Mouse (Mus musculus) CH12.LX (cell line): ENCODE data around the gene Clec4b2. TPM values are rescaled to one million over a fixed set of nuclear protein-coding genes. Genes with fewer than 3 reads are reported as not detected.
"Not testable (repeated sequence)": the region's sequence is repeated elsewhere in the genome, so short reads cannot be mapped to it uniquely, and the experiment has no call there.

Source experiments
- DNase-seq: peaks from one replicate; pipeline ENCODE4 v3.0.0-alpha.2; 2013; ENCODE audit errors: extremely low read depth
- H3K27ac ChIP-seq: 2 replicates; pipeline ENCODE4 v1.5.1; 2012; ENCODE audit warnings: low read depth, mild to moderate bottlenecking, control low read depth, moderate library complexity; ENCODE audit not compliant: insufficient read depth
- H3K27me3 ChIP-seq: replicated peaks from 2 replicates; pipeline ENCODE3; 2012; ENCODE audit warnings: inconsistent platforms
- H3K36me3 ChIP-seq, 2 experiments: replicated peaks in 1 of 2; 2 replicates each; pipeline versions ENCODE3 to v1.6.1; 2012; ENCODE audit warnings: inconsistent platforms in 1 of 2, low read length in 1 of 2, mild to moderate bottlenecking in 1 of 2, mixed read lengths in 1 of 2, moderate library complexity in 1 of 2; ENCODE audit not compliant: control insufficient read depth in 1 of 2, insufficient read depth in 1 of 2
- H3K4me1 ChIP-seq, 2 experiments: 2 replicates each; pipeline ENCODE4 v1.6.1; 2012; ENCODE audit warnings: inconsistent platforms in 1 of 2, moderate library complexity in 1 of 2; ENCODE audit not compliant: insufficient read depth in 2 of 2, control insufficient read depth in 1 of 2
- H3K4me2 ChIP-seq: 2 replicates; pipeline ENCODE4 v1.6.1; 2012; ENCODE audit warnings: low read depth, mild to moderate bottlenecking, control low read depth; ENCODE audit not compliant: poor library complexity, insufficient read depth, severe bottlenecking
- H3K4me3 ChIP-seq, 3 experiments: fragments of 150-350 bp in 1 of 3; sonication (generic) in 1 of 3; replicated peaks in 1 of 3; 2 replicates each; pipeline versions ENCODE3 to v1.5.1; 2011 to 2012; ENCODE audit warnings: low read depth in 2 of 3, low read length in 2 of 3, mild to moderate bottlenecking in 2 of 3, moderate library complexity in 2 of 3, control low read depth in 1 of 3, improper control_type of control experiment in 1 of 3, inconsistent platforms in 1 of 3, mixed read lengths in 1 of 3; ENCODE audit not compliant: poor library complexity in 1 of 3
- H3K79me2 ChIP-seq: replicated peaks from 2 replicates; pipeline ENCODE4 v1.6.1; 2012; ENCODE audit warnings: mild to moderate bottlenecking, moderate library complexity; ENCODE audit not compliant: control insufficient read depth, poor library complexity, insufficient read depth, severe bottlenecking; ENCODE audit errors: extremely low read depth
- H3K9ac ChIP-seq: 2 replicates; pipeline ENCODE4 v1.6.1; 2012; ENCODE audit warnings: low read depth, mild to moderate bottlenecking, control low read depth, moderate library complexity; ENCODE audit not compliant: insufficient read depth
- H3K9me3 ChIP-seq: replicated peaks from 2 replicates; pipeline ENCODE3; 2012; ENCODE audit warnings: low read length, inconsistent platforms, mixed read lengths
- BHLHE40 ChIP-seq: IDR thresholded peaks from 2 replicates; pipeline ENCODE4 v1.6.1; 2011; ENCODE audit warnings: mild to moderate bottlenecking, low read depth, low read length, improper control_type of control experiment
- CHD1 ChIP-seq: IDR thresholded peaks from 2 replicates; pipeline ENCODE4 v1.6.1; 2012; ENCODE audit warnings: low read depth, low read length, improper control_type of control experiment, inconsistent platforms
- CTCF ChIP-seq, 2 experiments: IDR thresholded peaks in 1 of 2; conservative IDR thresholded peaks in 1 of 2; 2 replicates each; pipeline ENCODE4 v1.5.1; 2011 to 2012; ENCODE audit warnings: low read depth in 2 of 2, low read length in 2 of 2, improper control_type of control experiment in 1 of 2, inconsistent platforms in 1 of 2, mild to moderate bottlenecking in 1 of 2, moderate library complexity in 1 of 2
- E2F4 ChIP-seq: IDR thresholded peaks from 2 replicates; pipeline ENCODE4 v1.6.1; 2011; ENCODE audit warnings: low read depth, low read length, improper control_type of control experiment; ENCODE audit not compliant: insufficient replicate concordance
- ELF1 ChIP-seq: IDR thresholded peaks from 2 replicates; pipeline ENCODE4 v1.6.1; 2014; ENCODE audit warnings: low read depth, mild to moderate bottlenecking, inconsistent platforms, low read length, improper control_type of control experiment
- EP300 ChIP-seq: IDR thresholded peaks from 2 replicates; pipeline ENCODE4 v1.6.1; 2011; ENCODE audit warnings: low read length, improper control_type of control experiment
- HCFC1 ChIP-seq: IDR thresholded peaks from 2 replicates; pipeline ENCODE4 v1.6.1; 2012; ENCODE audit warnings: low read depth, mild to moderate bottlenecking, inconsistent platforms, low read length, improper control_type of control experiment
- IRF4 ChIP-seq: IDR thresholded peaks from 2 replicates; pipeline ENCODE4 v1.6.1; 2014; ENCODE audit warnings: low read depth, mild to moderate bottlenecking, inconsistent platforms, low read length, improper control_type of control experiment
- KAT2A ChIP-seq: IDR thresholded peaks from 2 replicates; pipeline ENCODE4 v1.6.1; 2012; ENCODE audit warnings: low read length, improper control_type of control experiment, inconsistent platforms; ENCODE audit not compliant: insufficient replicate concordance
- NRF1 ChIP-seq: IDR thresholded peaks from 2 replicates; pipeline ENCODE4 v1.6.1; 2014; ENCODE audit warnings: low read depth, mild to moderate bottlenecking, inconsistent platforms, low read length, improper control_type of control experiment, moderate library complexity
- PAX5 ChIP-seq: IDR thresholded peaks from 2 replicates; pipeline ENCODE4 v1.6.1; 2012; ENCODE audit warnings: low read length, inconsistent platforms, mixed read lengths
- SMC3 ChIP-seq: IDR thresholded peaks from 2 replicates; pipeline ENCODE4 v1.6.1; 2011; ENCODE audit warnings: low read depth, low read length, improper control_type of control experiment
- TCF12 ChIP-seq: IDR thresholded peaks from 2 replicates; pipeline ENCODE4 v1.6.1; 2014; ENCODE audit warnings: low read depth, mild to moderate bottlenecking, inconsistent platforms, low read length, improper control_type of control experiment
- UBTF ChIP-seq: IDR thresholded peaks from 2 replicates; pipeline ENCODE4 v1.6.1; 2012; ENCODE audit warnings: low read depth, mild to moderate bottlenecking, inconsistent platforms, low read length, improper control_type of control experiment, moderate library complexity
- USF1 ChIP-seq: IDR thresholded peaks from 2 replicates; pipeline ENCODE4 v1.6.1; 2014; ENCODE audit warnings: low read depth, mild to moderate bottlenecking, inconsistent platforms, low read length, improper control_type of control experiment
- dilution Hi-C: fragments of 300-500 bp; cut with MboI; formaldehyde crosslinking; loops from 2 replicates; pipeline ENCODE4 v1.14.3; 2020; ENCODE audit warnings: low sequenced_read_pairs; ENCODE audit not compliant: extremely low pct_unique_long_range_greater_than_20kb, extremely low pct_ligation_motif_present
- in situ Hi-C: fragments of 300-500 bp; cut with MboI; formaldehyde crosslinking; loops from 3 replicates; pipeline ENCODE4 v1.14.3; 2019; ENCODE audit warnings: low sequenced_read_pairs, low pct_ligation_motif_present, low pct_unique_long_range_greater_than_20kb, mixed read lengths
- polyA plus RNA-seq: library from polyadenylated mRNA; unstranded; fragments of >175 nt; gene quantifications from 2 replicates; pipeline ENCODE4 v1.2.1, GENCODE M21; 2012; ENCODE audit warnings: low read depth; ENCODE audit not compliant: insufficient read length
- total RNA-seq, 2 experiments: library from RNA; depleted of rRNA; stranded (reverse); fragments of 300-350 nt in 1 of 2; fragments of >200 nt in 1 of 2; gene quantifications; 2 replicates each; pipeline ENCODE4 v1.2.3; 2012 to 2014

Clec4b2 gene
- total and polyA plus RNA-seq, 3 experiments = not detected

GRCm38 (mm10) chr6:123127173-123127572 lies 45.5 kb upstream of the Clec4b2 start:
- in situ Hi-C loops = no loop called here
- Histone ChIP-seq H3K4me3 (no peak overlapping the region), H3K9ac (no peak overlapping the region), H3K27me3 (peaks cover 9% of the 10 kb centered on the region), H3K9me3 (no peaks in the 10 kb centered on the region), H3K27ac (no peak overlapping the region), H3K36me3 (no peaks in the 10 kb centered on the region), H3K79me2 (no peaks in the 10 kb centered on the region), H3K4me2 (no peak overlapping the region), H3K4me1 (peaks cover 0 to 4% of the 10 kb centered on the region in 2 experiments; a peak in 1 of 4 replicates)
- no peak for TF ChIP-seq PAX5
- TF ChIP-seq CHD1 = no peak
- no peak for TF ChIP-seq SMC3
- no peak for TF ChIP-seq USF1
- no peak for TF ChIP-seq E2F4
- TF ChIP-seq EP300 = no peak
- no peak for TF ChIP-seq HCFC1
- TF ChIP-seq CTCF (conservative IDR thresholded peaks at IDR 0.05 in 1 of 2, IDR thresholded peaks at IDR 0.05 in 1 of 2; ENCODE audit: low read depth in 2 of 2, low read length in 2 of 2) = no peak
- no peak for TF ChIP-seq KAT2A
- TF ChIP-seq TCF12 = no peak
- no peak for TF ChIP-seq NRF1
- no peak for TF ChIP-seq BHLHE40
- TF ChIP-seq UBTF = no peak
- no peak for TF ChIP-seq ELF1
- no peak for TF ChIP-seq IRF4
- no peak for DNase-seq
- dilution Hi-C loops = no loop called here

- in situ Hi-C loops = not testable (repeated sequence)
These were observed 34.7 kb upstream of the Clec4b2 start for GRCm38 (mm10) chr6:123137766-123138526.

More at GRCm38 (mm10) chr6:123137766-123138526, 34.7 kb upstream of the Clec4b2 start:
- H3K27ac ChIP-seq, H3K4me1 ChIP-seq, H3K9me3 ChIP-seq, H3K27me3 ChIP-seq, H3K36me3 ChIP-seq, H3K4me2 ChIP-seq, H3K4me3 ChIP-seq, DNase-seq, H3K79me2 ChIP-seq, dilution Hi-C loops, H3K9ac ChIP-seq: not testable (repeated sequence)
